Mouse (Mus musculus) brain, adult 10 weeks (tissue): ENCODE measurements around the gene Mrpl36. TPM values are rescaled to one million over a fixed set of nuclear protein-coding genes. Genes with fewer than 3 reads are reported as not detected.

Experiments
- polyA plus RNA-seq: library from polyadenylated mRNA; stranded (reverse); fragments of 350-450 nt; fragmentation: Illumina TruSeq; extraction: RNeasy Lipid Tissue Mini Kit (QIAGEN cat#74804); gene quantifications from one replicate; pipeline ENCODE4 v1.2.3, GENCODE M21; 2015; ENCODE audit warnings: low read depth, low replicate concordance

Gene Mrpl36
- polyA plus RNA-seq: 59.8 TPM

DNA sequence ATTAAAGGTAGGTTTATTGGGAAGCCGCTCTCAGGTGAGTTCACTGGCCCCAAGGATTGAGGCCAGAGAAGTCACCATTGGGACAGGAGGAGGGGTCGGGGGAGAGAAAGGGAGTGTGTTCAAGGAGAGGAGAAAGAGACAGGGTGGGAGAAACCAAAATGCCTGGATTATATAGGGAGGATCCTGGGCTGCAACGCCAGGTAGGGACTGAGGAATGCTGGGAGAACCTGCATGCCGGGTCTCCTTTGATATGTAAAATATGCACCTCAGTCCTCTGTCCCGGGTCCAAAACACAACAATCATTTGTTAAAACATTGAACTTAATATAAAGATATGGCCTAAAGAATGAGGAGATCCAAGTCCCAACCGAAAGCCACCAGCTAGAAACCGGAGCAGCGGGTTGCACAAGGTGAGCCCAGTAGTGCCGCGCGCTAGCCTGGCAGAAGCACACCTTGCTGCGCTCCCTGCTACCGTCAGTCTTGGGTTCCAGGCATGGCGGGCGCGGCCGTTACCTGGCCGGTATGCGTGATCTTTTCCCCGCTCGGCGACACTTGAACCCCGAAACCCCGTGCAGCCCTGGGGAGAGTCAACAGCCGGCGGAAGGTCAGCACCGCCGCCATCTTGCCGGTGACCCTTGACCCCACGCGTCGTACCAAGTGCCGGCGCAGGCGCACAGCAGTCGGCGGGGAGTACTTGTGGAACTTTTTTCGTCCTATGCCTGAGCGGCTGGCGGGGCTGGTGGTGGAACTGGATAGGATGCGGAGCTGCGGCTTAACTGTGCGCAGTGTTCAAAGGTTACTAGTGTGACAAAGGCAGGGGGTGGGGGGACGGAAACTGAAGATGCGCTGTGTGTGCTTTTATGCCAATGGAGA is at the start of gene Mrpl36, which contains the start of gene Ndufs6:
Mrpl36 (plus strand) TSS at position 687 of the 872 bp plus-strand sequence.
Ndufs6 (minus strand) TSS at position 716 of the 872 bp plus-strand sequence.

Other genes with a start within 250 kb of the Mrpl36 start
- gene Irx4, start 68.0 kb upstream of the Mrpl36 start, polyA plus RNA-seq: not detected
- gene Ndufs6, start within 50 bp of the Mrpl36 start, polyA plus RNA-seq: 308 TPM
- gene Lpcat1, start 138.7 kb downstream of the Mrpl36 start, polyA plus RNA-seq: 28.2 TPM
- gene Slc6a3, start 208.2 kb downstream of the Mrpl36 start, polyA plus RNA-seq: 7.3 TPM